Mouse (Mus musculus) olfactory bulb, adult 2 months (tissue): ENCODE measurements around the gene Ets1.

Experiments
- CTCF ChIP-seq: fragments of 200-500 bp; IDR thresholded peaks from 2 replicates; pipeline ENCODE4 v1.5.1; 2012; ENCODE audit warnings: low read depth, mild to moderate bottlenecking, low read length, moderate library complexity; ENCODE audit not compliant: insufficient read depth
- POLR2A ChIP-seq: fragments of 200-500 bp; IDR thresholded peaks from 2 replicates; pipeline ENCODE4 v1.6.1; 2012; ENCODE audit warnings: mild to moderate bottlenecking, low read depth, low read length, moderate library complexity; ENCODE audit not compliant: insufficient read depth

GRCm38 (mm10) chr9:32735071-32735470 is 99.0 kb downstream of the Ets1 start:
- TF ChIP-seq POLR2A (no peak), CTCF (no peak)
